Mouse (Mus musculus): ENCODE measurements around the gene Gm20521.
A peak's percentile ranks its signal among the peaks of the same experiment; 100 is the strongest.
"Not testable (repeated sequence)": the region's sequence is repeated elsewhere in the genome, so short reads cannot be mapped to it uniquely, and the experiment has no call there.

The Gm20521 gene

GRCm38 (mm10) chr14:54936831-54937160, 53.6 kb downstream of the Gm20521 start:
- no peak for DNase-seq (ENCODE audit: low spot score)

GRCm38 (mm10) chr14:54937361-54938182, 54.3 kb downstream of the Gm20521 start:
- no peak for DNase-seq (ENCODE audit: low spot score)

- no peak for DNase-seq (ENCODE audit: low spot score)
Observed at GRCm38 (mm10) chr14:54938431-54939219, 55.4 kb downstream of the Gm20521 start.

- DNase-seq (ENCODE audit: low spot score): peak; percentile 39
Observed at GRCm38 (mm10) chr14:54939434-54940175, 56.4 kb downstream of the Gm20521 start.

GRCm38 (mm10) chr14:54940176-54940530, 56.9 kb downstream of the Gm20521 start:
- no peak for DNase-seq (ENCODE audit: low spot score)

- no peak for DNase-seq (ENCODE audit: low spot score)
Observed at GRCm38 (mm10) chr14:54941024-54941978, 58.1 kb downstream of the Gm20521 start.

- DNase-seq (ENCODE audit: low spot score): no peak
Observed at GRCm38 (mm10) chr14:54942479-54942878, 59.2 kb downstream of the Gm20521 start.

- no peak for DNase-seq (ENCODE audit: low spot score)
Observed at GRCm38 (mm10) chr14:54943971-54944370, 60.7 kb downstream of the Gm20521 start.

- DNase-seq (ENCODE audit: low spot score): no peak
Observed at GRCm38 (mm10) chr14:54944939-54945338, 61.7 kb downstream of the Gm20521 start.

- DNase-seq (ENCODE audit: low spot score): no peak
Observed at GRCm38 (mm10) chr14:54945975-54946704, 62.9 kb downstream of the Gm20521 start.

GRCm38 (mm10) chr14:54947008-54947407, 63.8 kb downstream of the Gm20521 start:
- not testable (repeated sequence) for DNase-seq (ENCODE audit: low spot score)
